Mouse (Mus musculus) cerebellum, postnatal 14 days (tissue): ENCODE data around the gene Pla2g3.

Source experiments
- DNase-seq, 2 experiments: peaks; one replicate each; pipeline ENCODE4 v3.0.0; 2021; ENCODE audit warnings: mixed read lengths in 2 of 2

Pla2g3 gene

GRCm38 (mm10) chr11:3539111-3539825, 51.2 kb downstream of the Pla2g3 start:
- peak; percentile 88 to 92 for DNase-seq

GRCm38 (mm10) chr11:3539826-3540196, 51.7 kb downstream of the Pla2g3 start:
- peak in 1 of 2 experiments; percentile 16 for DNase-seq

- DNase-seq, result peak in 1 of 2 experiments; percentile 13
Observed at GRCm38 (mm10) chr11:3540451-3541085, 52.5 kb downstream of the Pla2g3 start, which contains the start of gene Smtn. Smtn (minus strand) TSS chr11:3540612.

GRCm38 (mm10) chr11:3541932-3542331, 53.8 kb downstream of the Pla2g3 start:
- no peak for DNase-seq

GRCm38 (mm10) chr11:3543001-3543400, 54.9 kb downstream of the Pla2g3 start:
- no peak for DNase-seq

- DNase-seq, result no peak
Observed at GRCm38 (mm10) chr11:3544409-3544808, 56.3 kb downstream of the Pla2g3 start.

GRCm38 (mm10) chr11:3545531-3546241, 57.6 kb downstream of the Pla2g3 start:
- DNase-seq, result no peak

GRCm38 (mm10) chr11:3546242-3546562, 58.1 kb downstream of the Pla2g3 start:
- no peak for DNase-seq

GRCm38 (mm10) chr11:3547047-3547446, 59.0 kb downstream of the Pla2g3 start:
- DNase-seq, result no peak

GRCm38 (mm10) chr11:3547969-3548368, 59.9 kb downstream of the Pla2g3 start:
- DNase-seq, result no peak

- no peak for DNase-seq
Observed at GRCm38 (mm10) chr11:3548564-3549295, 60.6 kb downstream of the Pla2g3 start.
